Mouse (Mus musculus) liver, embryonic 14.5 days (tissue): ENCODE data around the gene Cbfa2t2.

Experiments
- CTCF ChIP-seq: IDR thresholded peaks from 2 replicates; pipeline ENCODE4 v1.5.1; 2016; ENCODE audit warnings: antibody characterized with exemption, low read depth, control low read depth
- EP300 ChIP-seq: IDR thresholded peaks from 2 replicates; pipeline ENCODE4 v1.6.1; 2016; ENCODE audit warnings: antibody characterized with exemption, low read depth

DNA sequence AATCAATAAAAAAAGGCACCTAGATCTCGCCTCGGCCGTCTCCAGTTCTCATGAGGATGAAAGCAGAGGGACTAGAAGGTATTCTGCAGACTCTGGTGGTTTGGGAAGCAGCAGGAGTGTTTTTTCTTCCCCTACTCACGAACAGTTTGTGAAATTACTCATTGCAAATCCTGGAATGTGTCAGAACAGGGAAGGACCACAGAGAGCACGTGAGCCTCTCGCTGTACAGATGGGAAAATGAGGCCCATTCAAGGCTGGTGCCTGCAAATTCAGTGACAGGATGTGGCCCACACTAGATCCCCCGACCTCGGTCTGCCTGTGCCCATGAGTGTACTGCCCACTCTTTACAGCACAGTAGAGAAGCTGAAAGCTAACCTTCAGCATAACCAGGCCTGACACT is 135.7 kb downstream of the Cbfa2t2 start:
- TF ChIP-seq CTCF: no peak
- no peak for TF ChIP-seq EP300
